Mouse (Mus musculus): ENCODE results near the gene Atg16l1.

- TF ChIP-seq POLR2A (IDR thresholded peaks at IDR 0.05; ENCODE audit: low read depth, low read length): no peak
- TF ChIP-seq CTCF (IDR thresholded peaks at IDR 0.05; ENCODE audit: extremely low read depth, insufficient read depth, insufficient read length, insufficient replicate concordance): no peak
These were observed 13.6 kb downstream of the Atg16l1 start for GRCm38 (mm10) chr1:87769263-87769662.
